Mouse (Mus musculus): ENCODE measurements at regions not wholly inside any gene's neighbourhood (a gene's known extent, or its start where the extent isn't known, plus 50 kb on each side); places are given as distances from the start of the nearest gene placed in this dataset.

- TF ChIP-seq POLR2A (IDR thresholded peaks at IDR 0.05; ENCODE audit: insufficient read depth, low read depth, low read length) (no peak), CTCF (IDR thresholded peaks at IDR 0.05) (no peak), EP300 (IDR thresholded peaks at IDR 0.05; ENCODE audit: insufficient read depth, low read depth, low read length) (0 out of 2 replicates have a peak, but pooled peaks have one; percentile 35)
Observed at GRCm38 (mm10) chr5:121078531-121078930, 68.6 kb upstream of the Rph3a start.

Data from heart, adult 2 months (tissue).